Mouse (Mus musculus): ENCODE measurements around the gene Gm42906.

Gm42906 gene

GRCm38 (mm10) chr5:151428113-151428756 is at the start of gene Gm42906:
Gene Gm42906, minus strand, starts transcription at chr5:151428163.
- no peak for DNase-seq (ENCODE audit: extremely low spot score, low read depth, low spot score)

- no peak for DNase-seq (ENCODE audit: extremely low spot score, low read depth, low spot score)
Observed at GRCm38 (mm10) chr5:151445695-151446094, 17.7 kb upstream of the Gm42906 start.

- DNase-seq (ENCODE audit: extremely low spot score, low read depth, low spot score): no peak
Observed at GRCm38 (mm10) chr5:151435106-151435505, 7.1 kb upstream of the Gm42906 start.

GRCm38 (mm10) chr5:151426466-151426865 is 1.5 kb downstream of the Gm42906 start:
- no peak for DNase-seq (ENCODE audit: extremely low spot score, low read depth, low spot score)

- DNase-seq (ENCODE audit: extremely low spot score, low read depth, low spot score): no peak
Observed at GRCm38 (mm10) chr5:151422692-151423091, 5.3 kb downstream of the Gm42906 start.

- DNase-seq (ENCODE audit: extremely low spot score, low read depth, low spot score): no peak
Observed at GRCm38 (mm10) chr5:151421859-151422258, 6.1 kb downstream of the Gm42906 start.

GRCm38 (mm10) chr5:151418551-151418950 is 9.4 kb downstream of the Gm42906 start:
- no peak for DNase-seq (ENCODE audit: extremely low spot score, low read depth, low spot score)

- no peak for DNase-seq (ENCODE audit: extremely low spot score, low read depth, low spot score)
Observed at GRCm38 (mm10) chr5:151417421-151418038, 10.4 kb downstream of the Gm42906 start.

- no peak for DNase-seq (ENCODE audit: extremely low spot score, low read depth, low spot score)
Observed at GRCm38 (mm10) chr5:151416988-151417387, 11.0 kb downstream of the Gm42906 start.

- DNase-seq (ENCODE audit: extremely low spot score, low read depth, low spot score): no peak
Observed at GRCm38 (mm10) chr5:151413617-151414016, 14.3 kb downstream of the Gm42906 start.

- DNase-seq (ENCODE audit: extremely low spot score, low read depth, low spot score): no peak
Observed at GRCm38 (mm10) chr5:151412666-151413463, 15.1 kb downstream of the Gm42906 start.

- no peak for DNase-seq (ENCODE audit: extremely low spot score, low read depth, low spot score)
Observed at GRCm38 (mm10) chr5:151410006-151410405, 18.0 kb downstream of the Gm42906 start.

- no peak for DNase-seq (ENCODE audit: extremely low spot score, low read depth, low spot score)
Observed at GRCm38 (mm10) chr5:151409282-151409681, 18.7 kb downstream of the Gm42906 start.

GRCm38 (mm10) chr5:151408124-151408900 is 19.7 kb downstream of the Gm42906 start:
- no peak for DNase-seq (ENCODE audit: extremely low spot score, low read depth, low spot score)

- no peak for DNase-seq (ENCODE audit: extremely low spot score, low read depth, low spot score)
Observed at GRCm38 (mm10) chr5:151407493-151407892, 20.5 kb downstream of the Gm42906 start.

GRCm38 (mm10) chr5:151406276-151406675 is 21.7 kb downstream of the Gm42906 start:
- DNase-seq (ENCODE audit: extremely low spot score, low read depth, low spot score): no peak

- no peak for DNase-seq (ENCODE audit: extremely low spot score, low read depth, low spot score)
Observed at GRCm38 (mm10) chr5:151405314-151405903, 22.6 kb downstream of the Gm42906 start.

- no peak for DNase-seq (ENCODE audit: extremely low spot score, low read depth, low spot score)
Observed at GRCm38 (mm10) chr5:151403586-151403985, 24.4 kb downstream of the Gm42906 start.

GRCm38 (mm10) chr5:151400557-151400944 is 27.4 kb downstream of the Gm42906 start:
- no peak for DNase-seq (ENCODE audit: extremely low spot score, low read depth, low spot score)

- no peak for DNase-seq (ENCODE audit: extremely low spot score, low read depth, low spot score)
Observed at GRCm38 (mm10) chr5:151399918-151400556, 27.9 kb downstream of the Gm42906 start.

Measured in hindlimb bud, embryonic 11.5 days (tissue).